Mouse (Mus musculus) v-Abl transformed pro-B cells (cell line): ENCODE results near the gene Cds2.
"Not testable (repeated sequence)": the region's sequence is repeated elsewhere in the genome, so short reads cannot be mapped to it uniquely, and the experiment has no call there.

Experiments
- in situ Hi-C, 2 experiments: fragments of 400-800 bp; cut with MboI; formaldehyde crosslinking; loops; one replicate each; pipeline ENCODE4 v1.15.1; 2025; ENCODE audit not compliant: unreplicated experiment in 2 of 2

Gene Cds2

GRCm38 (mm10) chr2:132285722-132286121 is 22.8 kb downstream of the Cds2 start:
- in situ Hi-C loops, result not testable (repeated sequence)

- in situ Hi-C loops, result no loop called here
Measured at GRCm38 (mm10) chr2:132286376-132287076, 23.6 kb downstream of the Cds2 start.

GRCm38 (mm10) chr2:132289213-132289612 is 26.3 kb downstream of the Cds2 start:
- in situ Hi-C loops, result not testable (repeated sequence)

GRCm38 (mm10) chr2:132290808-132291207 is 27.9 kb downstream of the Cds2 start:
- in situ Hi-C loops, result no loop called here

GRCm38 (mm10) chr2:132291265-132291664 is 28.3 kb downstream of the Cds2 start:
- in situ Hi-C loops, result no loop called here

GRCm38 (mm10) chr2:132292083-132292482 is 29.1 kb downstream of the Cds2 start:
- in situ Hi-C loops, result no loop called here

GRCm38 (mm10) chr2:132293694-132294450 is 30.9 kb downstream of the Cds2 start:
- in situ Hi-C loops, result no loop called here

- in situ Hi-C loops, result no loop called here
Measured at GRCm38 (mm10) chr2:132298250-132298649, 35.3 kb downstream of the Cds2 start.

- in situ Hi-C loops, result loop anchor here (5.0 kb wide), 2 partner anchors 34 to 39 kb away; partner anchors contain the start of gene Cds2 (in 1 of the 2)
Measured at GRCm38 (mm10) chr2:132301436-132301835, 38.5 kb downstream of the Cds2 start.

GRCm38 (mm10) chr2:132305165-132305564 is 42.2 kb downstream of the Cds2 start:
- in situ Hi-C loops, result no loop called here

- in situ Hi-C loops, result no loop called here
Measured at GRCm38 (mm10) chr2:132305988-132306387, 43.0 kb downstream of the Cds2 start.

GRCm38 (mm10) chr2:132307213-132307843 is 44.4 kb downstream of the Cds2 start:
- in situ Hi-C loops, result no loop called here

GRCm38 (mm10) chr2:132308829-132309228 is 45.9 kb downstream of the Cds2 start:
- in situ Hi-C loops, result no loop called here

GRCm38 (mm10) chr2:132309398-132309930 is 46.5 kb downstream of the Cds2 start:
- in situ Hi-C loops, result no loop called here

- in situ Hi-C loops, result no loop called here
Measured at GRCm38 (mm10) chr2:132312616-132313015, 49.7 kb downstream of the Cds2 start.

- in situ Hi-C loops, result no loop called here
Measured at GRCm38 (mm10) chr2:132313568-132313967, 50.6 kb downstream of the Cds2 start.

GRCm38 (mm10) chr2:132314057-132314456 is 51.1 kb downstream of the Cds2 start:
- in situ Hi-C loops, result not testable (repeated sequence)

GRCm38 (mm10) chr2:132316041-132316808 is 53.3 kb downstream of the Cds2 start:
- in situ Hi-C loops, result loop anchor here (5.0 kb wide), 2 partner anchors 401 to 591 kb away; no protein-coding TSS in a partner anchor

- in situ Hi-C loops, result loop anchor here (5.0 kb wide), 2 partner anchors 400 to 590 kb away; no protein-coding TSS in a partner anchor
Measured at GRCm38 (mm10) chr2:132317178-132317577, 54.2 kb downstream of the Cds2 start.

- in situ Hi-C loops, result loop anchor here (5.0 kb wide), 3 partner anchors 167 to 587 kb away; no protein-coding TSS in a partner anchor
Measured at GRCm38 (mm10) chr2:132320516-132320915, 57.6 kb downstream of the Cds2 start.
